Mouse (Mus musculus) C2C12 (cell line): ENCODE data around the gene Klhl26.

Source experiments
- CEBPB ChIP-seq: IDR thresholded peaks from one replicate; pipeline ENCODE4 v1.6.1; 2011; ENCODE audit warnings: low read depth, mild to moderate bottlenecking, control low read depth, moderate library complexity
- CTCF ChIP-seq: IDR thresholded peaks from one replicate; pipeline ENCODE4 v1.5.1; 2011; ENCODE audit not compliant: control insufficient read depth, insufficient read depth, insufficient read length
- FOSL1 ChIP-seq: IDR thresholded peaks from one replicate; pipeline ENCODE4 v1.8.0; 2011; ENCODE audit warnings: mild to moderate bottlenecking, low read length; ENCODE audit not compliant: poor library complexity, insufficient read depth, severe bottlenecking
- MAX ChIP-seq: IDR thresholded peaks from one replicate; pipeline ENCODE4 v1.6.1; 2011; ENCODE audit warnings: mild to moderate bottlenecking, control low read depth
- MYOD1 ChIP-seq: IDR thresholded peaks from one replicate; pipeline ENCODE4 v1.6.1; 2011; ENCODE audit warnings: low read depth; ENCODE audit not compliant: control insufficient read depth, insufficient read length
- MYOG ChIP-seq: IDR thresholded peaks from one replicate; pipeline ENCODE4 v1.6.1; 2011; ENCODE audit not compliant: control insufficient read depth, insufficient read length; ENCODE audit errors: extremely low read depth
- USF1 ChIP-seq: IDR thresholded peaks from one replicate; pipeline ENCODE4 v1.6.1; 2011; ENCODE audit warnings: low read depth, mild to moderate bottlenecking, control low read depth, moderate library complexity

- TF ChIP-seq CTCF (no peak), USF1 (no peak), CEBPB (no peak), MYOD1 (no peak), MAX (no peak), FOSL1 (no peak), MYOG (no peak)
These were observed 45.6 kb downstream of the Klhl26 start for GRCm38 (mm10) chr8:70431213-70431612.
